Mouse (Mus musculus): ENCODE results near the gene Tead1. TPM values are rescaled to one million over a fixed set of nuclear protein-coding genes. Genes with fewer than 3 reads are reported as not detected.

Gene Tead1
- polyA plus RNA-seq, 1 experiment from 2014 or later, result 13.9 TPM

- no peak overlapping the region for H3K27ac ChIP-seq (replicated peaks)
- TF ChIP-seq EP300 (optimal IDR thresholded peaks at IDR 0.05), result no peak
- no peak for TF ChIP-seq CTCF (IDR thresholded peaks at IDR 0.05; ENCODE audit: low read depth)
- ATAC-seq (ENCODE audit: low FRiP score, low TSS enrichment), result no peak
- H3K4me1 ChIP-seq (replicated peaks; ENCODE audit: control insufficient read depth, insufficient read depth), result no peaks in the 10 kb centered on the region
- H3K9me3 ChIP-seq (ENCODE audit: control insufficient read depth, low read length), result no peaks in the 10 kb centered on the region
- DNase-seq (ENCODE audit: low spot score), result no peak
- no peak overlapping the region for H3K4me2 ChIP-seq (replicated peaks; ENCODE audit: low read depth)
- no peak overlapping the region for H3K4me3 ChIP-seq (ENCODE audit: low read depth, low read length)
- 61% methylated on average over 4 of the region's 4 CpGs for WGBS
- H3K27me3 ChIP-seq (ENCODE audit: control insufficient read depth, insufficient read depth, low read length), result no peaks in the 10 kb centered on the region
- no peaks in the 10 kb centered on the region for H3K36me3 ChIP-seq (ENCODE audit: control insufficient read depth, insufficient read depth, low read length)
- no peak overlapping the region for H3K9ac ChIP-seq (ENCODE audit: low read length)
These were observed 94.5 kb downstream of the Tead1 start for GRCm38 (mm10) chr7:112773601-112774000.

GRCm38 (mm10) chr7:112775816-112776215, 96.7 kb downstream of the Tead1 start:
- H3K27ac ChIP-seq (replicated peaks), result no peak overlapping the region
- no peak overlapping the region for H3K9ac ChIP-seq (ENCODE audit: low read length)
- H3K9me3 ChIP-seq (ENCODE audit: control insufficient read depth, low read length), result no peaks in the 10 kb centered on the region
- H3K4me3 ChIP-seq (ENCODE audit: low read depth, low read length), result no peak overlapping the region
- no peaks in the 10 kb centered on the region for H3K4me1 ChIP-seq (replicated peaks; ENCODE audit: control insufficient read depth, insufficient read depth)
- ATAC-seq (ENCODE audit: low FRiP score, low TSS enrichment), result no peak
- H3K27me3 ChIP-seq (ENCODE audit: control insufficient read depth, insufficient read depth, low read length), result no peaks in the 10 kb centered on the region
- no peak for DNase-seq (ENCODE audit: low spot score)
- no peaks in the 10 kb centered on the region for H3K36me3 ChIP-seq (ENCODE audit: control insufficient read depth, insufficient read depth, low read length)
- no peak for TF ChIP-seq CTCF (IDR thresholded peaks at IDR 0.05; ENCODE audit: low read depth)
- no peak for TF ChIP-seq EP300 (optimal IDR thresholded peaks at IDR 0.05)
- WGBS, result 72% methylated on average over 5 of the region's 5 CpGs
- H3K4me2 ChIP-seq (replicated peaks; ENCODE audit: low read depth), result no peak overlapping the region

GRCm38 (mm10) chr7:112776670-112777069, 97.6 kb downstream of the Tead1 start:
- WGBS, result 65% methylated on average over 5 of the region's 5 CpGs
- DNase-seq (ENCODE audit: low spot score), result no peak
- no peaks in the 10 kb centered on the region for H3K4me1 ChIP-seq (replicated peaks; ENCODE audit: control insufficient read depth, insufficient read depth)

GRCm38 (mm10) chr7:112779636-112780035, 100.5 kb downstream of the Tead1 start:
- no peak for ATAC-seq (ENCODE audit: low FRiP score, low TSS enrichment)
- TF ChIP-seq EP300 (optimal IDR thresholded peaks at IDR 0.05), result no peak
- no peak for TF ChIP-seq CTCF (IDR thresholded peaks at IDR 0.05; ENCODE audit: low read depth)
- DNase-seq (ENCODE audit: low spot score), result no peak
- H3K9ac ChIP-seq (ENCODE audit: low read length), result no peak overlapping the region
- H3K36me3 ChIP-seq (ENCODE audit: control insufficient read depth, insufficient read depth, low read length), result no peaks in the 10 kb centered on the region
- no peaks in the 10 kb centered on the region for H3K4me1 ChIP-seq (replicated peaks; ENCODE audit: control insufficient read depth, insufficient read depth)
- H3K9me3 ChIP-seq (ENCODE audit: control insufficient read depth, low read length), result 0 out of 2 replicates have a peak, but pooled peaks cover 2% of the 10 kb centered on the region
- 62% methylated on average over 6 of the region's 6 CpGs for WGBS
- no peak overlapping the region for H3K27ac ChIP-seq (replicated peaks)
- no peak overlapping the region for H3K4me2 ChIP-seq (replicated peaks; ENCODE audit: low read depth)
- no peak overlapping the region for H3K4me3 ChIP-seq (ENCODE audit: low read depth, low read length)
- H3K27me3 ChIP-seq (ENCODE audit: control insufficient read depth, insufficient read depth, low read length), result no peaks in the 10 kb centered on the region

More at GRCm38 (mm10) chr7:112776670-112777069, 97.6 kb downstream of the Tead1 start:
- H3K4me2 ChIP-seq (replicated peaks; ENCODE audit: low read depth), result no peak overlapping the region
- no peak for ATAC-seq (ENCODE audit: low FRiP score, low TSS enrichment)
- H3K27me3 ChIP-seq (ENCODE audit: control insufficient read depth, insufficient read depth, low read length), result no peaks in the 10 kb centered on the region
- TF ChIP-seq CTCF (IDR thresholded peaks at IDR 0.05; ENCODE audit: low read depth) (no peak), EP300 (optimal IDR thresholded peaks at IDR 0.05) (no peak)
- no peak overlapping the region for H3K27ac ChIP-seq (replicated peaks)
- no peak overlapping the region for H3K9ac ChIP-seq (ENCODE audit: low read length)
- no peak overlapping the region for H3K4me3 ChIP-seq (ENCODE audit: low read depth, low read length)
- no peaks in the 10 kb centered on the region for H3K36me3 ChIP-seq (ENCODE audit: control insufficient read depth, insufficient read depth, low read length)
- no peaks in the 10 kb centered on the region for H3K9me3 ChIP-seq (ENCODE audit: control insufficient read depth, low read length)

- Histone ChIP-seq H3K4me3 (ENCODE audit: low read depth, low read length) (no peak overlapping the region), H3K27ac (replicated peaks) (no peak overlapping the region), H3K9me3 (ENCODE audit: control insufficient read depth, low read length) (0 out of 2 replicates have a peak, but pooled peaks cover 2% of the 10 kb centered on the region), H3K9ac (ENCODE audit: low read length) (no peak overlapping the region; the same call in 1 of the 2 replicates), H3K36me3 (ENCODE audit: control insufficient read depth, insufficient read depth, low read length) (no peaks in the 10 kb centered on the region), H3K4me1 (replicated peaks; ENCODE audit: control insufficient read depth, insufficient read depth) (0 out of 2 replicates have a peak, but pooled peaks cover under 1% of the 10 kb centered on the region), H3K27me3 (ENCODE audit: control insufficient read depth, insufficient read depth, low read length) (no peaks in the 10 kb centered on the region), H3K4me2 (replicated peaks; ENCODE audit: low read depth) (no peak overlapping the region)
- no peak for TF ChIP-seq CTCF (IDR thresholded peaks at IDR 0.05; ENCODE audit: low read depth)
- TF ChIP-seq EP300 (optimal IDR thresholded peaks at IDR 0.05), result no peak
- 57% methylated on average over 6 of the region's 6 CpGs for WGBS
- DNase-seq (ENCODE audit: low spot score) (no peak), ATAC-seq (ENCODE audit: low FRiP score, low TSS enrichment) (0 out of 2 replicates have a peak, but pooled peaks have one; percentile 25)
These were observed 101.8 kb downstream of the Tead1 start for GRCm38 (mm10) chr7:112780910-112781309.

- no peak for ATAC-seq (ENCODE audit: low FRiP score, low TSS enrichment)
- no peak overlapping the region for H3K4me2 ChIP-seq (replicated peaks; ENCODE audit: low read depth)
- DNase-seq (ENCODE audit: low spot score), result no peak
- 0 out of 2 replicates have a peak, but pooled peaks cover 4% of the 10 kb centered on the region for H3K4me1 ChIP-seq (replicated peaks; ENCODE audit: control insufficient read depth, insufficient read depth)
- H3K27ac ChIP-seq (replicated peaks), result no peak overlapping the region
- no peak overlapping the region for H3K4me3 ChIP-seq (ENCODE audit: low read depth, low read length)
- TF ChIP-seq CTCF (IDR thresholded peaks at IDR 0.05; ENCODE audit: low read depth) (no peak), EP300 (optimal IDR thresholded peaks at IDR 0.05) (no peak)
- no peaks in the 10 kb centered on the region for H3K27me3 ChIP-seq (ENCODE audit: control insufficient read depth, insufficient read depth, low read length)
- 0 out of 2 replicates have a peak, but pooled peaks cover 2% of the 10 kb centered on the region for H3K9me3 ChIP-seq (ENCODE audit: control insufficient read depth, low read length)
- 74% methylated on average over 8 of the region's 8 CpGs for WGBS
- H3K36me3 ChIP-seq (ENCODE audit: control insufficient read depth, insufficient read depth, low read length), result no peaks in the 10 kb centered on the region
- no peak overlapping the region for H3K9ac ChIP-seq (ENCODE audit: low read length)
These were observed 102.9 kb downstream of the Tead1 start for GRCm38 (mm10) chr7:112781987-112782386.
